Mouse (Mus musculus) lung, adult 2 months (tissue): Measurements from ENCODE around the gene Kif24.

ENCODE experiments used
- CTCF ChIP-seq: fragments of 200-500 bp; IDR thresholded peaks from 2 replicates; pipeline ENCODE4 v1.5.1; 2011; ENCODE audit warnings: mild to moderate bottlenecking, low read length, control low read depth; ENCODE audit not compliant: insufficient read depth
- POLR2A ChIP-seq: fragments of 200-500 bp; IDR thresholded peaks from 2 replicates; pipeline ENCODE4 v1.6.1; 2011; ENCODE audit warnings: low read depth, mild to moderate bottlenecking, control low read depth, low read length, borderline replicate concordance; ENCODE audit errors: extremely low read depth

GRCm38 (mm10) chr4:41507998-41508397 is 43.3 kb upstream of the Kif24 start:
- TF ChIP-seq POLR2A: no peak
- TF ChIP-seq CTCF: no peak
